Mouse (Mus musculus) B cell, adult 67 days (primary cell): Measurements from ENCODE around the gene Olfr794. TPM values are rescaled to one million over a fixed set of nuclear protein-coding genes. Genes with fewer than 3 reads are reported as not detected.

ENCODE experiments used
- total RNA-seq, 2 experiments: library from RNA; stranded (reverse); gene quantifications; 4 replicates each; pipeline ENCODE4 v1.2.4; 2023

Olfr794 gene
- not detected for total RNA-seq

GRCm38 (mm10) chr10:129567355-129567754 lies at the start of gene Olfr794:
TSS of gene Olfr794 (plus strand) at chr10:129567655.

GRCm38 (mm10) chr10:129521492-129521891 lies 46.0 kb upstream of the Olfr794 start, which contains the start of gene Olfr791:
TSS of gene Olfr791 (plus strand) at chr10:129521792.

DNA sequence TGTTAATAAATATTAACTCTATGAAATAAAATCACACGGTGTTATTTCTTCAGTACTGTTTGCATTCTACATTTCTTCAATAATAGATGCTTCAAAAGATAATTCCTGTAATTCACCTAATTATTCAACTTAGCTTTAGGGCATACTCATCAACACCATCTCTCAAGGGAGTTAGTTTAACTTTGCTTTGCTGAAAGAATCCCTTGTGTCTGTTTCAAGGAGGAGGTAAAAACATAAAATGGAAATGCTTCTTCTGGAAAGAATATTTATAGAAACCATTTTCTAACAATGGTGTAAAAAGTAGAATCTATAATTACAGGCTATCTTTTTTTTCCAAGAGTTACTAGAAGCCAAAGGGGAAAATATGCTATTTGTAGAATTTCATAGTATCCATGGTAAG lies 28.6 kb upstream of the Olfr794 start, which contains the start of gene Olfr792:
TSS of gene Olfr792 (plus strand) at position 301 of the 400 bp plus-strand sequence.

GRCm38 (mm10) chr10:129612470-129612869 lies 45.0 kb downstream of the Olfr794 start, which contains the start of gene Olfr796:
TSS of gene Olfr796 (minus strand) at chr10:129612570.

Other genes starting within 250 kb of the Olfr794 start
- not detected for gene Olfr780, start 249.5 kb upstream of the Olfr794 start, total RNA-seq
- gene Olfr781, start 238.8 kb upstream of the Olfr794 start, total RNA-seq = not detected
- gene Olfr782, start 218.8 kb upstream of the Olfr794 start, total RNA-seq = not detected
- gene Olfr784, start 183.6 kb upstream of the Olfr794 start, total RNA-seq = not detected
- gene Olfr785, start 162.2 kb upstream of the Olfr794 start, total RNA-seq = not detected
- not detected for gene Olfr786, start 140.3 kb upstream of the Olfr794 start, total RNA-seq
- gene Olfr787, start 105.8 kb upstream of the Olfr794 start, total RNA-seq = not detected
- gene Olfr788, start 96.7 kb upstream of the Olfr794 start, total RNA-seq = not detected
- gene Olfr789, start 82.9 kb upstream of the Olfr794 start, total RNA-seq = not detected
- not detected for gene Olfr790, start 69.2 kb upstream of the Olfr794 start, total RNA-seq
- not detected for gene Olfr791, start 45.9 kb upstream of the Olfr794 start, total RNA-seq
- not detected for gene Olfr792, start 28.5 kb upstream of the Olfr794 start, total RNA-seq
- not detected for gene Olfr796, start 44.9 kb downstream of the Olfr794 start, total RNA-seq
- gene Olfr798, start 60.3 kb downstream of the Olfr794 start, total RNA-seq = not detected
- not detected for gene Olfr799, start 69.8 kb downstream of the Olfr794 start, total RNA-seq
- not detected for gene Olfr800, start 90.0 kb downstream of the Olfr794 start, total RNA-seq
- gene Olfr801, start 106.2 kb downstream of the Olfr794 start, total RNA-seq = not detected
- not detected for gene Olfr802, start 120.5 kb downstream of the Olfr794 start, total RNA-seq
- not detected for gene Olfr803, start 126.6 kb downstream of the Olfr794 start, total RNA-seq
- not detected for gene Olfr804, start 135.6 kb downstream of the Olfr794 start, total RNA-seq
- gene Olfr805, start 161.7 kb downstream of the Olfr794 start, total RNA-seq = not detected
- gene Olfr806, start 174.3 kb downstream of the Olfr794 start, total RNA-seq = not detected
- not detected for gene Olfr807, start 190.1 kb downstream of the Olfr794 start, total RNA-seq
- not detected for gene Olfr808, start 197.8 kb downstream of the Olfr794 start, total RNA-seq
- gene Olfr809, start 207.0 kb downstream of the Olfr794 start, total RNA-seq = not detected
- gene Olfr810, start 227.3 kb downstream of the Olfr794 start, total RNA-seq = not detected
- gene Olfr811, start 236.7 kb downstream of the Olfr794 start, total RNA-seq = not detected